Mouse (Mus musculus) intestine, embryonic 16.5 days (tissue): ENCODE results near the gene Sigmar1. TPM values are rescaled to one million over a fixed set of nuclear protein-coding genes. Genes with fewer than 3 reads are reported as not detected.
A peak's percentile ranks its signal among the peaks of the same experiment; 100 is the strongest.

ENCODE experiments used
- ATAC-seq: fragments of 200-750 bp; cut with Nextera tagmentation; 2 replicates; pipeline ENCODE4 v1.8.0; 2017; ENCODE audit warnings: moderate TSS enrichment, moderate library complexity
- H3K27ac ChIP-seq: fragments of 300-500 bp; sonication (generic); 2 replicates; pipeline ENCODE4 v1.5.1; 2014; ENCODE audit warnings: mild to moderate bottlenecking, low read length
- H3K27me3 ChIP-seq: fragments of 300-500 bp; sonication (generic); replicated peaks from 2 replicates; pipeline ENCODE4 v1.6.1; 2014; ENCODE audit warnings: low read length, control low read depth, mixed read lengths; ENCODE audit not compliant: control insufficient read depth, insufficient read depth
- H3K36me3 ChIP-seq: fragments of 300-500 bp; sonication (generic); 2 replicates; pipeline ENCODE4 v1.6.1; 2014; ENCODE audit warnings: low read length, control low read depth; ENCODE audit not compliant: control insufficient read depth, insufficient read depth
- H3K4me1 ChIP-seq: fragments of 300-500 bp; sonication (generic); 2 replicates; pipeline ENCODE4 v1.6.1; 2014; ENCODE audit warnings: low read length, control low read depth, mixed read lengths; ENCODE audit not compliant: control insufficient read depth, insufficient read depth
- H3K4me2 ChIP-seq: fragments of 300-500 bp; sonication (generic); 2 replicates; pipeline ENCODE4 v1.6.1; 2014; ENCODE audit warnings: low read depth, low read length, control low read depth
- H3K4me3 ChIP-seq: fragments of 300-500 bp; sonication (generic); 2 replicates; pipeline ENCODE4 v1.5.1; 2014; ENCODE audit warnings: mild to moderate bottlenecking, low read length
- H3K9ac ChIP-seq: fragments of 300-500 bp; sonication (generic); 2 replicates; pipeline ENCODE4 v1.6.1; 2014; ENCODE audit warnings: low read depth, low read length
- H3K9me3 ChIP-seq: fragments of 300-500 bp; sonication (generic); 2 replicates; pipeline ENCODE4 v1.6.1; 2016; ENCODE audit warnings: low read length, control low read depth; ENCODE audit not compliant: control insufficient read depth
- WGBS: fragments of 180-500 bp; shearing (Covaris S2); extraction: QIAGEN DNeasy Blood & Tissue Kit; methylation state at CpG from one replicate; pipeline ENCODE4 v1.1.7; 2014; 5-methylcytosine and 5-hydroxymethylcytosine counted together
- polyA plus RNA-seq: library from polyadenylated mRNA; unstranded; fragments of >200 nt; fragmentation: Nextera tagmentation; extraction: Ambion mirVana; gene quantifications from 2 replicates; pipeline ENCODE4 v1.2.1, GENCODE M21; 2015

Sigmar1 gene
- polyA plus RNA-seq, 1 experiment from 2014 or later = 111 TPM

- Histone ChIP-seq H3K4me1 (peaks cover 10% of the 10 kb centered on the region), H3K27ac (peak overlapping the region; percentile 89), H3K4me3 (peak overlapping the region; percentile 74), H3K36me3 (0 out of 2 replicates have a peak, but pooled peaks cover 3% of the 10 kb centered on the region), H3K4me2 (peak overlapping the region; percentile 68), H3K27me3 (no peaks in the 10 kb centered on the region), H3K9ac (peak overlapping the region; percentile 85), H3K9me3 (no peaks in the 10 kb centered on the region)
- WGBS = 1% methylated on average over 48 of the region's 48 CpGs
- peak; percentile 85 for ATAC-seq
These were observed 15.4 kb downstream of the Sigmar1 start for GRCm38 (mm10) chr4:41740380-41741157.

DNA sequence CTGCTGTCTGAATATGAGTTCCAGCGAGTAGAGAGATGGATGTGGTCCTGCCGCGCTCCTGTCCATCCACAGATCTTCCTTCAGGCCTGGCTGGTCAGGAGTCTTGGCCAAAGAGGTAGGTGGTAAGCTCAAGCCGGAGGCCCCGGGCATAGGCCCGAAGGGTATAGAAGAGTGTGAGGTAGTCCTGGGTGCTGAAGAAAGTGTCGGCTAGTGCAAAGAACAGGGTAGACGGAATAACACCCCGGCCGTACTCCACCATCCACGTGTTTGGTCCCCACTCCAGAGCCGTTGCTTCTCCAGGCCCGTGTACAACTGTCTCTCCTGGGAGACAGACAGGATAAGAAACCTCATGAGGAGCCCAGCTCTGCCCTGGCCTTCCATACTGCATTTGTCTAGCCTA lies 16.7 kb downstream of the Sigmar1 start:
- 0 out of 2 replicates have a peak, but pooled peaks cover 3% of the 10 kb centered on the region for H3K36me3 ChIP-seq
- H3K4me2 ChIP-seq = no peak overlapping the region
- ATAC-seq = no peak
- no peaks in the 10 kb centered on the region for H3K9me3 ChIP-seq
- peaks cover 10% of the 10 kb centered on the region for H3K4me1 ChIP-seq
- no peaks in the 10 kb centered on the region for H3K27me3 ChIP-seq
- no peak overlapping the region for H3K27ac ChIP-seq
- 95% methylated on average over 13 of the region's 13 CpGs for WGBS
- no peak overlapping the region for H3K4me3 ChIP-seq
- no peak overlapping the region for H3K9ac ChIP-seq

- H3K4me3 ChIP-seq = no peak overlapping the region
- no peak overlapping the region for H3K9ac ChIP-seq
- 0 out of 2 replicates have a peak, but pooled peaks cover under 1% of the 10 kb centered on the region for H3K27me3 ChIP-seq
- H3K4me2 ChIP-seq = no peak overlapping the region
- H3K36me3 ChIP-seq = 0 out of 2 replicates have a peak, but pooled peaks cover 3% of the 10 kb centered on the region
- WGBS = 56% methylated on average over 1 of the region's 1 CpGs
- H3K9me3 ChIP-seq = no peaks in the 10 kb centered on the region
- H3K27ac ChIP-seq = peak overlapping the region; percentile 6; the same call in 1 of the 2 replicates
- H3K4me1 ChIP-seq = peaks cover 10% of the 10 kb centered on the region
- no peak for ATAC-seq
These were observed 17.7 kb downstream of the Sigmar1 start for GRCm38 (mm10) chr4:41738256-41738603.

DNA sequence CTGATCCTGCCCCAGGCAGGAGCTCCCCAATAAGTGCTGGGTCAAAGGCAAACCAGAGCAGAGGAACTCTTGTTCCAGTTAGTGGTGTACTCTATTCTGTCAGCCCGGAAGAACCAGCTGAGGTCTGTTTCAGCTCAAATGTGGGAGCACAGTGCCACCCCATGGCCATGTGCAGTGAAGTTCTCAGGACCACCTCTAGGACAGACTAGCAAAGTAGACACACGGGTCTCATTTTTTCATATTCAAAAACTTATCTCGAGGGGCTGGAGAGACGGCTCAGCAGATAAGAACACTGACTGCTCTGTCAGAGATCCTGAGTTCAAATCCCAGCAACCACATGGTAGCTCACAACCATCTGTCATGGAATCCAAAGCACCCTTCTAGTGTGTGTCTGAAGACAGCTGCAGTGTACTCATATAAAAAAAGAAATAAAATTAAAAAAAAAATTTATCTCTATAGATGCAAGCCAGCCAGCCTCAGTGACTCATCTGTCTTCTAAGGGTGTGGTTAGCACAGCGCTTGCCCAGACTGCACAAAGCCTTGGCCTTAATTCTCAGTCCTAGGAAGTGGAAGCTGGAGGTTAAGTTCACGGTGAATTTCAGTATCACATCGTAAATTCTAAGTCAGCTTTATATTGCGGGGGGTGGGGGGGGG lies 18.2 kb downstream of the Sigmar1 start:
- Histone ChIP-seq H3K27ac (0 out of 2 replicates have a peak overlapping the region, but pooled peaks have one; percentile 5), H3K9me3 (no peaks in the 10 kb centered on the region), H3K36me3 (0 out of 2 replicates have a peak, but pooled peaks cover 3% of the 10 kb centered on the region), H3K4me1 (peaks cover 10% of the 10 kb centered on the region), H3K9ac (no peak overlapping the region), H3K27me3 (peaks cover 5% of the 10 kb centered on the region), H3K4me2 (no peak overlapping the region), H3K4me3 (no peak overlapping the region)
- 28% methylated on average over 8 of the region's 8 CpGs for WGBS
- ATAC-seq = peak; percentile 34; the same call in 1 of the 2 replicates

DNA sequence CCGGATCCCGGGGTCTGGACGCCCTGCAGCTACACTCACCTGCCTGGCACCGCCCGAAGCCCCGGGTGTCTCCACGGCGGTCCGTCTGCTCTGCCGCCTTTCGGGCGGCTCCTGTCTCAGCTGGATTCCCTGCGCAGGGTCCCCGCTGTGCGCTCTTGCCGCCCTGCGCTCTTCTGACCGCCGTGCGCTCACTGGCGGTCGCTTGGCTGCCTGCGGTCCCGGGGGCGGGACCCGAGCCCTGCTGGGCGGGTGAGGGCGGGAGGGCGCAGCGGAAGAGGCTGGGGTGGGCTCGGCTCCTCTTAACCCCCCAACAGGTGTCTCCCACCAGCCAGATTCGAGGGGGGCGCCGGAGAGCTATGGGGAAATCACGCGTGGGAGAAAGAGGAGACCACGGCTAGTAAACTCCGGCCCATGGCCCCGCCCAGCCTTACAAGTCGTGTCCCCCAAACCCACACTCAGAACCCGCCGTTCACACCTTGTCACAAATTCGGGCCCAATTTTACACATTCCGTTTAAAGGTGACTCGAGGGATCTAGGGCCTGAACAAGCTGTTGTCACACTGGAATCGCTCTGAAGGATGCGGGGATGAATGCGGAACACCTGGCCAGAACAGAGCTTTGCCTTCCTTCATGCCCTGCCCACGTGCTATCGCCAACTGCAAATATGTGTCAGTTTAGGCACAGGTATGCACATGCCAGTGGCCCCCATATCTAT lies 24.7 kb downstream of the Sigmar1 start, which contains the start of gene Arid3c:
Gene Arid3c (minus strand): TSS at position 91 of the 714 bp plus-strand sequence.
- ATAC-seq = peak; percentile 50; the same call in 1 of the 2 replicates
- Histone ChIP-seq H3K27ac (no peak within 1 kb of the TSS), H3K4me2 (peak within 1 kb of the TSS; percentile 69), H3K36me3 (no peaks in the 10 kb centered on the region), H3K27me3 (peaks cover 61% of the 10 kb centered on the region), H3K9me3 (no peaks in the 10 kb centered on the region), H3K4me1 (peaks cover 5% of the 10 kb centered on the region; the same call in 1 of the 2 replicates), H3K4me3 (peak within 1 kb of the TSS; percentile 41), H3K9ac (peak within 1 kb of the TSS; percentile 23; the same call in 1 of the 2 replicates)
- 1% methylated on average over 49 of the region's 50 CpGs for WGBS

- H3K9me3 ChIP-seq = no peaks in the 10 kb centered on the region
- H3K4me1 ChIP-seq = peaks cover 13% of the 10 kb centered on the region
- no peak overlapping the region for H3K4me3 ChIP-seq
- H3K9ac ChIP-seq = no peak overlapping the region
- WGBS = 15% methylated on average over 19 of the region's 20 CpGs
- H3K36me3 ChIP-seq = no peaks in the 10 kb centered on the region
- no peak overlapping the region for H3K4me2 ChIP-seq
- H3K27me3 ChIP-seq = peaks cover 72% of the 10 kb centered on the region
- ATAC-seq = no peak
- no peak overlapping the region for H3K27ac ChIP-seq
These were observed 28.9 kb downstream of the Sigmar1 start for GRCm38 (mm10) chr4:41726826-41727621.

GRCm38 (mm10) chr4:41722918-41723351 lies 33.0 kb downstream of the Sigmar1 start, which contains the start of gene Dctn3:
Gene Dctn3, minus strand, starts transcription at chr4:41723170.
- peak within 1 kb of the TSS; percentile 58 for H3K4me2 ChIP-seq
- peaks cover 39% of the 10 kb centered on the region for H3K27me3 ChIP-seq
- no peak within 1 kb of the TSS for H3K27ac ChIP-seq
- peaks cover 15% of the 10 kb centered on the region for H3K4me1 ChIP-seq
- under 1% methylated on average over 27 of the region's 27 CpGs for WGBS
- ATAC-seq = peak; percentile 97
- H3K4me3 ChIP-seq = peak within 1 kb of the TSS; percentile 88
- H3K9ac ChIP-seq = peak within 1 kb of the TSS; percentile 92
- H3K9me3 ChIP-seq = no peaks in the 10 kb centered on the region
- H3K36me3 ChIP-seq = peaks cover 9% of the 10 kb centered on the region

DNA sequence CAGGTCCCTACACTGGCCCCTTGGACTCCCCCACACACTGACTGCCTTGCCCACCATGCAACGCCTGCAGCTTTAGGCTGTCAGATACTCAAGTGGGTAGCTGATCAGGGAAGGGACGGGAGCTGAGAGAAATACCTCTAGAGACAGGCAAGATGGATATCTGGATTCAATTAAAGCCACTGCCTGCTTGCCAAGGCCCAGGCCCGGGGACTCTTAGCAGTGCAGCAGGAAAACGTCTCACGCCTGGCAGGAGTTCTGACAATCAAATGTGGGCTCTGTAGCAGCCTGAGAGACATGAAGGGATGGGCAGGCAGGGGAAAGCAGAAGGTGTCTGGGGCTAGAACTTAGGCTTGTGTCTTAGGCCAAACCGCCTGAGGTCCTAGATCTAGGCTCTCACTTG lies 39.1 kb downstream of the Sigmar1 start:
- Histone ChIP-seq H3K27me3 (no peaks in the 10 kb centered on the region), H3K36me3 (peaks cover 9% of the 10 kb centered on the region), H3K4me1 (peaks cover 17% of the 10 kb centered on the region), H3K27ac (no peak overlapping the region), H3K4me3 (no peak overlapping the region), H3K9ac (no peak overlapping the region), H3K4me2 (no peak overlapping the region), H3K9me3 (no peaks in the 10 kb centered on the region)
- WGBS = 64% methylated on average over 6 of the region's 6 CpGs
- no peak for ATAC-seq
